In genomic region chr2:90828739-90829138, GRCm38 (mm10) we compare ENCODE assay signal across 22 mouse cellular contexts. TPM values are rescaled to one million over a fixed set of nuclear protein-coding genes. Genes with fewer than 3 reads are reported as not detected.
A peak's percentile ranks its signal among the peaks of the same experiment; 100 is the strongest.
DNase-seq lines count a peak whose midpoint lies in the region.
"Had no signal": no experiment of that assay in that cellular context is flagged by ENCODE, and none has a peak within 500 bp of the region (broad histone marks: within the 10 kb centered on the region; RNA-seq: fewer than 3 reads in every experiment).

No protein-coding gene starts in this region.

- no peaks in the 10 kb centered on the region for H3K36me3 ChIP-seq in heart, embryonic 10.5 days
- H3K36me3 ChIP-seq: embryonic facial prominence, embryonic 12.5 days; heart, embryonic 12.5 days; hindbrain, embryonic 10.5 days; kidney, embryonic 15.5 days; limb, embryonic 15.5 days; liver, embryonic 15.5 days; stomach, embryonic 15.5 days had no signal

- no peak overlapping the region for H3K4me3 ChIP-seq in heart, embryonic 10.5 days
- H3K4me3 ChIP-seq: embryonic facial prominence, embryonic 12.5 days; gastrocnemius, adult 2 months; heart, embryonic 12.5 days; hindbrain, embryonic 10.5 days; kidney, embryonic 15.5 days; limb, embryonic 15.5 days; liver, embryonic 15.5 days; stomach, embryonic 15.5 days had no signal

- no peaks in the 10 kb centered on the region for H3K27me3 ChIP-seq in heart, embryonic 10.5 days (ENCODE audit: insufficient read depth, poor library complexity, severe bottlenecking)
- H3K27me3 ChIP-seq: embryonic facial prominence, embryonic 12.5 days; heart, embryonic 12.5 days; limb, embryonic 15.5 days; liver, embryonic 15.5 days; stomach, embryonic 15.5 days had no signal

- DNase-seq in heart, adult 11 months = peak; percentile 48
- no peak for DNase-seq in heart, embryonic 10.5 days (ENCODE audit: low spot score)
- DNase-seq in MEL-GATA-1-ER (ENCODE audit: extremely low read depth, low read depth) (peak; percentile 49), liver (no peak)
- DNase-seq in brain, adult 2 months (ENCODE audit: low read depth, low spot score) = peak; percentile 50
- DNase-seq in cerebellum, postnatal 10 days = peak; percentile 79 to 81
- no peak for DNase-seq in gastrocnemius, postnatal 25 days
- DNase-seq: gastrocnemius, adult 2 months; heart, postnatal 10 days; kidney, adult 11 months; layer of hippocampus, adult 9-11 months; thymus, adult 18-20 months; thymus, postnatal 36 days had no signal

- H3K4me1 ChIP-seq in heart, embryonic 10.5 days = no peaks in the 10 kb centered on the region
- H3K4me1 ChIP-seq: embryonic facial prominence, embryonic 12.5 days; heart, embryonic 12.5 days; hindbrain, embryonic 10.5 days; kidney, embryonic 15.5 days; limb, embryonic 15.5 days; liver, embryonic 15.5 days; stomach, embryonic 15.5 days had no signal

- H3K9me3 ChIP-seq in heart, embryonic 10.5 days = no peaks in the 10 kb centered on the region
- H3K9me3 ChIP-seq: embryonic facial prominence, embryonic 12.5 days; heart, embryonic 12.5 days; hindbrain, embryonic 10.5 days; kidney, embryonic 15.5 days; limb, embryonic 15.5 days; liver, embryonic 15.5 days; stomach, embryonic 15.5 days had no signal

- H3K27ac ChIP-seq in heart, embryonic 10.5 days = no peak overlapping the region
- H3K27ac ChIP-seq: embryonic facial prominence, embryonic 12.5 days; gastrocnemius, adult 2 months; hindbrain, embryonic 10.5 days; kidney, embryonic 15.5 days; limb, embryonic 15.5 days; liver, embryonic 15.5 days; macrophage; stomach, embryonic 15.5 days had no signal

- 61% methylated on average over 7 of the region's 7 CpGs for WGBS in heart, embryonic 10.5 days

RNA-seq across cellular contexts. Expression of gene Mtch2, which starts 18.2 kb away (rescaled TPM):
- 252 and 254 TPM in 2 replicates for polyA plus RNA-seq in heart, embryonic 10.5 days (2016; fragmentation: Nextera tagmentation; extraction: Ambion mirVana)
- total RNA-seq in gastrocnemius, postnatal 25 days (2021) = 100 to 1,000 TPM; 164 to 165 TPM

RNA-seq across cellular contexts. Expression of gene Agbl2, which starts 46.2 kb away (rescaled TPM):
- 0.51 and 0.92 TPM in 2 replicates for polyA plus RNA-seq in heart, embryonic 10.5 days (2016; fragmentation: Nextera tagmentation; extraction: Ambion mirVana)
- under 1 TPM; 0.35 to 0.38 TPM for total RNA-seq in gastrocnemius, postnatal 25 days (2021)
- polyA plus RNA-seq: C2C12; liver, embryonic 15.5 days; macrophage had no signal

RNA-seq across cellular contexts. Expression of gene C1qtnf4, which starts 56.9 kb away (rescaled TPM):
- 8.6 and 11.1 TPM in 2 replicates for polyA plus RNA-seq in heart, embryonic 10.5 days (2016; fragmentation: Nextera tagmentation; extraction: Ambion mirVana)
- 1 to 10 TPM; 3.2 to 4.3 TPM for total RNA-seq in gastrocnemius, postnatal 25 days (2021)
- polyA plus RNA-seq: macrophage had no signal

Comparison
In these comparisons a context has a peak if more than half of its experiments do, and no peak if none do; other contexts are left out.
1. DNase-seq: peak in heart, adult 11 months (single experiment), MEL-GATA-1-ER (single experiment), brain, adult 2 months (single experiment) and cerebellum, postnatal 10 days (2 of 2); none in heart, embryonic 10.5 days (single experiment), gastrocnemius, postnatal 25 days (single experiment) and liver (single experiment).